Mouse (Mus musculus): ENCODE measurements around the gene Ears2.

Gene Ears2

DNA sequence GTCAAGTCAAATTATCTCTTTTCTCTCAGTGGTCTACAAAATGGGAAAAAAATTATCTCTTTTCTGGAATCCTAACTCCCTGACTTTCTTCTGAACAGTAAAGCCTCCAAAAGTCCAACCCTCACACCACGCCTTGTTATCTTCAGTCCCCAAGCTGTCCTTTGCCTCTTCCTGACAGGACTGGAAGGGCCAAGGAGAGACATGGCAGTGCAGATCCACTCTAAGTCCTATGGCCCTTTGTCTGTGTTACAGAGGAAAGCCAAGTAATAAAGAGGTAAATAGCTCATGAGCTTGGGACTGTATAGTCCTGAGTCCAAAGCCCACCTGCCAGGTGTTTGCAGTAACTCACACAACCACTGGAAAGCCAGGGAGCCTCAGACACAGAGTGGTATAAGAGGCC lies 21.4 kb downstream of the Ears2 start:
- no peak for DNase-seq (ENCODE audit: low read depth in 1 of 2, low spot score in 2 of 2)

DNA sequence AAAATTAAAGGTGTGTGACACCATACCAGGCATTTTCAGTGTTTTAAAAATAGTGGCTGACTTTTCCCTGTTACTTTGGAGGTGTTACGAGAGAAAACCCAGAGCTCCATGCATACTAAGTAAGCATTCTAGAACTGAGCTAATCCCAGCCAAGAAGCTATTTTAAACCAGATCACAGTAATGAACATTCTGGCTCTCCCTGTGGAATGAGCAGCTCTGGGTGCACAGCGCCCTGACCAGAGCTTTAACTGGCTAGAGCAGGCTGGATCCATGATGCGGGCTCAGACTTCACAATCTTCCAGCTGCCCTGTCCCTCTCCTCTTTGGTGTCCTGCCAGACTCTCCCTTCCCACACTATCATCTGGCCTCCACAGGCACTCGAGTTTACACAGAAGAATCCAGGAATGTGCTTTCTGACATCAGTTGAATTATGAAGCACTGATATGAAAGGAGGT lies 21.9 kb downstream of the Ears2 start:
- no peak for DNase-seq (ENCODE audit: low read depth in 1 of 2, low spot score in 2 of 2)

DNA sequence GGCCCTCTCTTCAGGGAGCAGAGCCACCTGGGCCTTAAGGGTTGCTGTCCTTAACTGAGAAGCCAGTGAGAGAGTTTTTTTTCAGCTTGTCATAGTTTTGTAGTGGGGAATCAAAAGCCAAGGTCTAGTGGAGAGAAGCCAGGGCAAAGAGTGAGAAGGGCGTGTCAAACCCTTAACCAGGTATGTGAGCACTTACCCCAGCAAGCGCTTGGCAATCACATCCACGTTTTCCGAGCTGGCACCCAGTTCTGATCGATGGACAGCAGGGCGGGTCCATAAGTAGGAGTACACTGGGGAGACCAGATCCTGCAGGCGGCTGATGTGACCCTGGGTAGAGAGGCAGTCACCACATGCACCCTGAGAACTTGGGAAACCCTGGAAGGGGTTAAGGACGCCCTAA lies 23.0 kb downstream of the Ears2 start:
- DNase-seq (ENCODE audit: low read depth in 1 of 2, low spot score in 2 of 2): no peak

DNA sequence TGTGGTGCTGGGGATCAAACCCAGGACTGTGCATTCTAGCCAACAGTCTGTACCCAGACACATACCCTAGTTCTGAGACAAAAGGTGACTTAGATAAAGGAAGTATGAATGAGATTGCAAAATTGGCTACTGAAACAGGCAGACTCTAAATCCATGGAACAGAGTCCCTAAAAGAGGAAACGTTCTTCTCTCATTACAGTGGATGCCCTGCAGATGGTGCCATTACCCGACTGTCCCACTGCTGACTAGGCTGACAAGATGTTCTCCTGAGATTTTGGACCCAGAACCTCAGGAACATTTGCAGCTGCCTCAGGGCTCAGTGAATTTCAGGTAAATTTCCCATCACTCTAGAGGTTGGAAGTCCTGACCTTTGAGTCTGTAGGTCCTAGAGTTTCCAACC lies 32.7 kb downstream of the Ears2 start:
- no peak for DNase-seq (ENCODE audit: low read depth in 1 of 2, low spot score in 2 of 2)

DNA sequence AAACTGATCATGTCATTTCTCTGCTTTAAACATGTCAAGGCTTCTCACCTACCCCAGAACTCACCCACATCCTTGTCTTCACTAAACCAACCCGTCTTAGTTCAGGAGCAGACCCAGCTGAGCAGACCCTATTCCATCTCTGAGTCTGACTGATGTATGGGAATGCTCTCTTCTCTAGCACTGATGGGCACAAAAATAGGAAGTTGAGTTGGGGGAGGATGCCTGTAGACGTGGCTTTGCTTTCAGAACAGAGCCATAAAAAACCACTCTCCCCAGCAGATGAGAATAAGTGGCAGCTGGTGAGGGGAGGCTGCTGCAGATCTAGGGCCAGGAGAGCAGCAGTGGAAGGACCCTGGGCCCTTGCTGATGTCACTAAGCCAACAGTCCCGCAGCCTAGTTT lies 33.7 kb downstream of the Ears2 start:
- no peak for DNase-seq (ENCODE audit: low read depth in 1 of 2, low spot score in 2 of 2)

DNA sequence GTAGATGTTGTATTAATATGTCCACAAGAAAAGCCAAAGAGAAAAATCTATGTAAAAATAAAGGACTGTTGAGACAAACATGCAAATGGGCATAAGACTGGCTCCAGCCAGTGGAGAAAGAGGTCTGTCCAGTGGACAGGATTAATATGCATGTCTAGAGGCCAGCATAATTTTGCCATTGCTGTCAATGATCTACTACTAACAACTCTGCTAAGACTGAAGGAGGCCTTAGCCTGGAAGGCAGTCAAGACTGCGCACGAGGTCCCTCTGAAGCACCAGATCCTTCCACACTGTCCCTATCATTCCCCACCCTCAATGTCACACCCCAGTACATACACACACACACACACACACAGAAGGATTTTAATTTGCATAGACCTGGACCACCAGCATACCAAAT lies 44.9 kb downstream of the Ears2 start:
- no peak for DNase-seq (ENCODE audit: low read depth in 1 of 2, low spot score in 2 of 2)

DNA sequence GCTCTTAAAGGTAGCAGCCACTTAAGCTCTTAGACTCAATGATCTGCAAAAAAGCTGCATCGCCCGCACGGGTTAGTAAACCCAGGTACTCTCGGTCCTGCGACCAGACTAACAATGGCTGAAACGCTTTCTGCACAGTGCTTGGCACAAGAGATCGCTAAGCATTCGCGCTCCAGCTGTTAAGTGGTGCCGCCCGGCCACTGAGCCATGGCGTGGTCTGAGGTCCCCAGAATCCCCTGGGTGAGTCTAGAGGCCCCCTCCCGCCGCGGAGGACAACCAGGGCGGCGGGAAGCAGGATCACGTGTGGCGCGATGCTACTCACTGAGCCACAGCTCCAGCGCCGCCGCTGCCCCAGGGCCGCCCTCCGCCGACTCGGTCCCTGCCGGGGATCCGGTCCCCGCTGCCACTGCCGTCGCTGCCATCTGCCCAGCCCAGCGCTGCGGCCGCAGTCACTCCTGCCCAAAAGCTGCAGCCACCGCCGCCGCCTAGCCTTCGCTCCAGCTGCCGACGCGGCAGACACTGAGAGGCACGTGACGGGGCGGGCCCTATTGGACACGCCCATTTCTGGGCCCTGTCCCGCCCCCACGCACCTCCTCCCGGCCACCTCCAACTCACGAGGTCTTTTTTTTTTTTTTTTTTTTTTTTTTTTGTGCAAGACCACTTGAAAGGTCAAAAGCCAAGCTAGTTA lies 46.3 kb downstream of the Ears2 start, which contains the start of gene Gga2:
Gene Gga2, minus strand, starts transcription at position 556 of the 688 bp plus-strand sequence.
- DNase-seq (ENCODE audit: low read depth in 1 of 2, low spot score in 2 of 2): peak; percentile 37 to 74

DNA sequence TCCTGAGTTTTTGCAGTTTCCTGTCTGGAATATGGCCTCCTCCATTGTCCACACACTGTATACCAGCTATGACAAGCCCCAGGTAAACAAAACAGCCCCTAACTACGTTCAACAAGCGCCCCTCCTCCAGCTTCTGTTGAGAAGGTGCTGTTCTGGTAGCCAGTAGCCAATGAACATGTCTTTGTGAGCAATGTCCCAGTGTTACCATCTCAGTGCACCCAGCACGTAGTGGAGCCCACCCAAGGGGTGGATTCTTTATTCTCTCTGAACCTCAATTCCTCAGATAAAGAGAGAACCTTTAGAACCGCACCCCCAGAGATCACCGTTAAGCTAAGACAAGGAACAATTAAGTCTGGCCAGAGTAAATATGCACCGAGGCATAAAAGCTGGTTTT lies 46.8 kb downstream of the Ears2 start:
- no peak for DNase-seq (ENCODE audit: low read depth in 1 of 2, low spot score in 2 of 2)

DNA sequence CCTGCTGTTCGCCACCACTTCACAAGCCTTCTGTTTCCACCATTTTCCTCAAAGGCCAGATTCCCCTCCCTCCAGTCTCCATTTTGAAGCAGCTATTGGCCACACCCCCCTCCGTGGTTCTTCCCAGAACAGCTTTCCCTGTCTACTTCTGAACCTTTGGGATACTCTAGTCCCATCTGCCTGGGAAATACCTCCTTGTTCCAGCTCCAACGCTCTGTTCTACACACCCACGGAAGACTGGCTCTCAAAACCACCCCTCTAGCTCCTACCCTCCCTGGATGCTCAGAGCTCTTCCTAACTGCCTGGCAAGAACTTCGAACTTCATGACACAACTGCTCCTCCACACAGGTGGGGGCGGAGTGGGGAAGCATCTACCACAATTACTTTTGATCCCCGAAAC lies 48.1 kb downstream of the Ears2 start:
- DNase-seq (ENCODE audit: low read depth in 1 of 2, low spot score in 2 of 2): no peak

DNA sequence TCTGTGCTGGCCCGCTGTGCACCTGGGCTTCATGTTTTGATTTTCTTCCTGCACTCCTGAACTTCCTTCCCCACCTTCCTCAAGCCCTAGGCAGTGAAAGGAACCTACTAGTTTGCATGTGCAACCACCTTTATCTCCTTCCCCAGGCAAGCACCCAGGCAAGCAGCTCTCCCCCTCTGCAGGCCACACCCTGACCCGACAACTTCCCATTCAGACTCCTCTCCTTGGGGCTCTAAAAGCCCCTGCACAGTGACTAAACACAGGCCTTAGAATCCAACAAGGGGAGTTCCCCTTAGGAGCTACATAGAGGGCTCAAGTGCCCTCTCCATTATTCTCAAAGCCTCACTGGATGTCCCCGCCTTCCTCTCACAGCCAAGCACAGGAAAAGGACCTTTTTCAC lies 48.8 kb downstream of the Ears2 start:
- DNase-seq (ENCODE audit: low read depth in 1 of 2, low spot score in 2 of 2): no peak

DNA sequence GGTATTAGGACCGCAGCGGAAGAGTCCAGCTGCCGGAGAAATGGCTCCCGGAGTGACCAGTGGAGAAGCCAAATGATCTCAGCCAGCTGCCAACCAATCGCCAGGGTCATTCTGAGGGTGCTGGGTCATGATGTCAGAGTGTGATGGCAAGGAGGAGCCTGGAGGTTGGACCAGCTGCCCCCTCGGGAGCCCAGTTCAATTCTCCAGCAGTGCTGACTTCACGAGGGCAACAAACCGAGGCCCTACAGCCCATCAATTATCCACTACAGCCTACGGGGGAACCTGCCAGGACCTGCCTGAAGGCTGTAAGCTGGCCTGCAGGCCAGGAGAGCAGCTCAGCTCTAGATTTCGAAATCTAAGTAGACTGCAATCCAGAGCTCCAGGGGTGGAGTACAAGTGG lies 51.3 kb downstream of the Ears2 start:
- no peak for DNase-seq (ENCODE audit: low read depth in 1 of 2, low spot score in 2 of 2)

DNA sequence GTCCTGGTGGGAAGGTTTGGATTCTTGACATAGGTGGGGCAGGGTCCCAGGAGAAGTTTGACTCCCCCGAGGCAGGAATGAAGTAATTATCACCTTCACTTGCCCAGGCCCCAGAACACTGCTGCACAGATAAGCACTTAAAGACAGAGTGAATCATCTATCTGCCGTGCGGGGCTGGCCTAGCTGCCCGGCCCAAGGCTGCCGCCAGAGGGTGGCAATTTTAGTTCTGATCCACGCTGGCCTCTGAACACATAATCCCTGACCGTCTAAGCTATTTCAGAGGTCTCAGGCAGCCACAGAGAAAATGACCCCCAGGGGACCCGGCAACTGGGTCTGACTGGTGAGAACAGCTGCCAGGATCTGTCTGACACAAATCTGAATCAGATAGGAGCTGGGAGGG lies 52.0 kb downstream of the Ears2 start:
- no peak for DNase-seq (ENCODE audit: low read depth in 1 of 2, low spot score in 2 of 2)

DNA sequence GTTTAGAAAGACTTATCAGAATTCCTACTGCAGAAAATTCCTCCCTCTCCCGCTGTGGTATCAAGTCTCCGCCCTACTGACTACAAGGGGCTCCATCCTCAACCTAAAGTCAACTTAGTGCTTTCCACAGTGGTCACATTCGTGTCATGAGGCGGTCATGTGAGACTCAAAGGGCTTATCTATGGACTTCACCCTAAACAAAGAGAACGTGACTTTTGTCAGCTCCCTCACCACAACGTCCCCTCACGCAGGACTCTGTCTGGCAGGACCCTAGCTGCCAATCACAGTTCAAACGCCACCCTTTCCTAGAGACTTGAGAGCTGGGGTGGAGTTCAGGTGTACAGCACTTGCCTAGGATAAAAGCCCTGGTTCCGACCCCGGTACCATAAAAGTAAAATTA lies 54.1 kb downstream of the Ears2 start:
- no peak for DNase-seq (ENCODE audit: low read depth in 1 of 2, low spot score in 2 of 2)

DNA sequence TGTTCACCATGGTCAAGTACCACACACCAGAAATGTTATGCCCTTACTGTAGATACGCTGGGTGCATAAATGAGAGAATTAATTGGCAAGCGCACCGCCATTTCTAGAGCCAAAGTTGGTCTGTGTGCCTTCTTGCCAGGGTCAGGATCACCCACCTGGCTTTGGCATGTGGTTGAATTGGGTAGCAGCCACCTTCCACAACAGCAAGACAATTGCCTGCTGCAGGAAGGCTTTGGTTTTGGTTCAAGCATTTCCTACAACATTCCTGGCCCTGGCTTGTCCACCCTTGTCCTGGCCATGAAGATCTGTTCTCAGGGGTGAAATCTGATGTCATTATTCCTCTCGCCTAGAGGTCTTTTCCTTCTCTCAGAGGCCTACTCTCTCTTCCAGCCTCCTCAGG lies 54.7 kb downstream of the Ears2 start:
- DNase-seq (ENCODE audit: low read depth in 1 of 2, low spot score in 2 of 2): no peak

DNA sequence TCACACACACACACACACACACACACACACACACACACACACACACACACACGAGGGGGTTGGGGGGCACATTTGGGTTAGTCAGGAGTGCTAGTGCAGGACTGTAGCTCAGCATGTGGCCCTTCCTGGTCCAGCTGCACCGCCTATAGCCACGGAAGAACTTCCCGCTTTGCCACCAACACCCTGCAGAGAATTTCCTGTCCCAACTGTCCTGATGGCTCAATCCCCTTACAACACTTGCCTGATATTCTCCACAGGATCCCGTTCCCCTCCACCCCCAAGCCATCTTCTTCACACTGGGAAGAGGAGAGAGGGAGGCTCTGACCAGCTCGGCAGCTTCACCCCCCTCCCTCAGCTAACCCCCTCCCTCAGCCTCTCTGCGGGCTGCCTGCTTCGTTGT lies 66.7 kb downstream of the Ears2 start:
- DNase-seq (ENCODE audit: low read depth in 1 of 2, low spot score in 2 of 2): no peak

DNA sequence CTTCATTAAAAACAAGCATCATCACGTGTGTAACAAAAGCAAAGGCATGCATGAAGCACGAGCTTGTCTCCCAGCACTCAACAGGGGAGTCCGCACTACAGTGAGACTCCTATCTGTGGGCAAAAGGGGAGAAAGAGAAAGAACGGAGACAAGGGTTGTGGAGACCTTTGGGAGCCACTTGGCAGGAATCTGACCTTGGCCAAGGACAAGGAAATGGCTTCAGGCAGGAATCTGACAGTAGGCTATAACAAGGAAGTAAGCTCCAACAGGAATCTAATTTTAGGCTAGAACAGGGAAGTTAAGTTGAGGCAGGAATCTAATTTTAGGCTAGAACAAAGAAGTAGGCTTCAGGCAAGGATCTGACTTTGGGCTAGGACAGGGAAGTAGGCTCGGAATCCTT lies 71.1 kb downstream of the Ears2 start:
- DNase-seq (ENCODE audit: low read depth in 1 of 2, low spot score in 2 of 2): no peak

All from monocyte, adult 2 months (primary cell).